Mouse (Mus musculus) heart, embryonic 14.5 days (tissue): ENCODE measurements at regions not wholly inside any gene's neighbourhood (a gene's known extent, or its start where the extent isn't known, plus 50 kb on each side); places are given as distances from the start of the nearest gene placed in this dataset.

Experiments used
- ATAC-seq: fragments of 200-750 bp; cut with Nextera tagmentation; 2 replicates; pipeline ENCODE4 v1.8.0; 2017; ENCODE audit warnings: low read depth, moderate TSS enrichment; ENCODE audit not compliant: insufficient number of reproducible peaks, insufficient read depth, low FRiP score
- H3K27ac ChIP-seq, 2 experiments: fragments of 200-500 bp in 1 of 2; fragments of 300-500 bp in 1 of 2; sonication (generic) in 1 of 2; replicated peaks in 1 of 2; 2 replicates each; pipeline ENCODE4 v1.5.1; 2012 to 2014; ENCODE audit warnings: low read depth in 2 of 2, low read length in 2 of 2, control low read depth in 1 of 2, mild to moderate bottlenecking in 1 of 2, mixed read lengths in 1 of 2; ENCODE audit not compliant: control insufficient read depth in 1 of 2, insufficient read depth in 1 of 2
- H3K27me3 ChIP-seq: fragments of 300-500 bp; sonication (generic); 2 replicates; pipeline ENCODE4 v1.6.1; 2014; ENCODE audit warnings: mild to moderate bottlenecking, low read length, control low read depth; ENCODE audit not compliant: control insufficient read depth, insufficient read depth
- H3K36me3 ChIP-seq: fragments of 300-500 bp; sonication (generic); 2 replicates; pipeline ENCODE4 v1.6.1; 2014; ENCODE audit warnings: mild to moderate bottlenecking, control low read depth, low read length, mixed read lengths; ENCODE audit not compliant: control insufficient read depth, insufficient read depth
- H3K4me1 ChIP-seq, 2 experiments: fragments of 200-500 bp in 1 of 2; fragments of 300-500 bp in 1 of 2; sonication (generic) in 1 of 2; 2 replicates each; pipeline ENCODE4 v1.6.1; 2012 to 2014; ENCODE audit warnings: low read length in 2 of 2, control low read depth in 1 of 2, mixed read lengths in 1 of 2; ENCODE audit not compliant: control insufficient read depth in 2 of 2, insufficient read depth in 2 of 2
- H3K4me2 ChIP-seq: fragments of 300-500 bp; sonication (generic); 2 replicates; pipeline ENCODE4 v1.6.1; 2014; ENCODE audit warnings: mild to moderate bottlenecking, low read length
- H3K4me3 ChIP-seq, 2 experiments: fragments of 200-500 bp in 1 of 2; fragments of 300-500 bp in 1 of 2; sonication (generic) in 1 of 2; 2 replicates each; pipeline ENCODE4 v1.5.1; 2012 to 2014; ENCODE audit warnings: low read length in 2 of 2, mild to moderate bottlenecking in 2 of 2, control low read depth in 1 of 2, low read depth in 1 of 2, moderate library complexity in 1 of 2; ENCODE audit not compliant: control insufficient read depth in 1 of 2, insufficient read depth in 1 of 2
- H3K9ac ChIP-seq: fragments of 300-500 bp; sonication (generic); 2 replicates; pipeline ENCODE4 v1.6.1; 2014; ENCODE audit warnings: mild to moderate bottlenecking, low read length
- H3K9me3 ChIP-seq: fragments of 300-500 bp; sonication (generic); 2 replicates; pipeline ENCODE4 v1.6.1; 2016; ENCODE audit warnings: low read length, control low read depth; ENCODE audit not compliant: control insufficient read depth
- WGBS: fragments of 180-500 bp; shearing (Covaris S2); extraction: QIAGEN DNeasy Blood & Tissue Kit; methylation state at CpG from one replicate; pipeline ENCODE4 v1.1.7; 2014; 5-methylcytosine and 5-hydroxymethylcytosine counted together

- no peak for ATAC-seq
- no peak overlapping the region for H3K27ac ChIP-seq
- H3K4me1 ChIP-seq = peaks cover 2 to 10% of the 10 kb centered on the region in 2 experiments; a peak in 3 of 4 replicates
- H3K9me3 ChIP-seq = no peaks in the 10 kb centered on the region
- no peak overlapping the region for H3K4me3 ChIP-seq
- no peak overlapping the region for H3K9ac ChIP-seq
- WGBS = 59% methylated on average over 3 of the region's 3 CpGs
- no peak overlapping the region for H3K4me2 ChIP-seq
- no peaks in the 10 kb centered on the region for H3K36me3 ChIP-seq
- H3K27me3 ChIP-seq = no peaks in the 10 kb centered on the region
Observed at GRCm38 (mm10) chr10:99683310-99683709, 76.1 kb downstream of the Csl start.

- peaks cover 2 to 10% of the 10 kb centered on the region in 2 experiments; a peak in 3 of 4 replicates for H3K4me1 ChIP-seq
- no peaks in the 10 kb centered on the region for H3K36me3 ChIP-seq
- no peaks in the 10 kb centered on the region for H3K27me3 ChIP-seq
- no peak overlapping the region for H3K4me2 ChIP-seq
- no peak overlapping the region for H3K9ac ChIP-seq
- WGBS = 72% methylated on average over 5 of the region's 5 CpGs
- no peaks in the 10 kb centered on the region for H3K9me3 ChIP-seq
- H3K4me3 ChIP-seq = no peak overlapping the region
- no peak for ATAC-seq
- no peak overlapping the region for H3K27ac ChIP-seq
Observed at GRCm38 (mm10) chr10:99685911-99686310, 73.5 kb downstream of the Csl start.

GRCm38 (mm10) chr10:99687011-99687410 lies 72.4 kb downstream of the Csl start:
- H3K4me2 ChIP-seq = no peak overlapping the region
- no peaks in the 10 kb centered on the region for H3K9me3 ChIP-seq
- 21% methylated on average over 4 of the region's 4 CpGs for WGBS
- H3K9ac ChIP-seq = no peak overlapping the region
- no peak overlapping the region for H3K4me3 ChIP-seq
- no peaks in the 10 kb centered on the region for H3K36me3 ChIP-seq
- H3K27ac ChIP-seq = no peak overlapping the region
- ATAC-seq = no peak
- H3K27me3 ChIP-seq = no peaks in the 10 kb centered on the region
- peaks cover 2 to 10% of the 10 kb centered on the region in 2 experiments; a peak in 3 of 4 replicates for H3K4me1 ChIP-seq

- H3K4me3 ChIP-seq = no peak overlapping the region
- H3K9me3 ChIP-seq = no peaks in the 10 kb centered on the region
- H3K9ac ChIP-seq = no peak overlapping the region
- no peaks in the 10 kb centered on the region for H3K27me3 ChIP-seq
- H3K27ac ChIP-seq = no peak overlapping the region
- 82% methylated on average over 8 of the region's 8 CpGs for WGBS
- no peaks in the 10 kb centered on the region for H3K4me1 ChIP-seq
- no peak for ATAC-seq
- H3K4me2 ChIP-seq = no peak overlapping the region
- H3K36me3 ChIP-seq = no peaks in the 10 kb centered on the region
Observed at GRCm38 (mm10) chr10:99697696-99698095, 61.8 kb downstream of the Csl start.

- Histone ChIP-seq H3K36me3 (no peaks in the 10 kb centered on the region), H3K4me1 (no peaks in the 10 kb centered on the region), H3K27ac (no peak overlapping the region), H3K9ac (no peak overlapping the region), H3K9me3 (no peaks in the 10 kb centered on the region), H3K4me2 (no peak overlapping the region), H3K27me3 (no peaks in the 10 kb centered on the region), H3K4me3 (no peak overlapping the region)
- WGBS = 50% methylated on average over 3 of the region's 3 CpGs
- ATAC-seq = no peak
Observed at GRCm38 (mm10) chr10:99699498-99699897, 60.0 kb downstream of the Csl start.

GRCm38 (mm10) chr10:99700052-99700777 lies 59.2 kb downstream of the Csl start:
- 38% methylated on average over 2 of the region's 2 CpGs for WGBS

More at GRCm38 (mm10) chr10:99700052-99700777, 59.2 kb downstream of the Csl start:
- H3K27me3 ChIP-seq = no peaks in the 10 kb centered on the region
- no peak overlapping the region for H3K4me2 ChIP-seq
- ATAC-seq = no peak
- H3K36me3 ChIP-seq = no peaks in the 10 kb centered on the region
- no peak overlapping the region for H3K4me3 ChIP-seq
- no peak overlapping the region for H3K9ac ChIP-seq
- H3K4me1 ChIP-seq = no peaks in the 10 kb centered on the region
- H3K27ac ChIP-seq = no peak overlapping the region
- H3K9me3 ChIP-seq = no peaks in the 10 kb centered on the region
